Mouse (Mus musculus) thymus, adult 18-20 months (tissue): ENCODE results near the gene Pcgf5.

ENCODE experiments used
- DNase-seq, 2 experiments: peaks; one replicate each; pipeline ENCODE4 v3.0.0; 2022; ENCODE audit warnings: mixed read lengths in 2 of 2

Gene Pcgf5

GRCm38 (mm10) chr19:36348161-36348800 is at the start of gene Pcgf5:
Gene Pcgf5 (plus strand): TSS chr19:36348309.
- DNase-seq, result peak; percentile 65 to 68

GRCm38 (mm10) chr19:36305542-36305941 is 42.6 kb upstream of the Pcgf5 start:
- no peak for DNase-seq

- no peak for DNase-seq
Measured at GRCm38 (mm10) chr19:36314010-36314409, 34.1 kb upstream of the Pcgf5 start.

GRCm38 (mm10) chr19:36319735-36320134 is 28.4 kb upstream of the Pcgf5 start:
- no peak for DNase-seq

GRCm38 (mm10) chr19:36321066-36321465 is 27.0 kb upstream of the Pcgf5 start:
- no peak for DNase-seq

GRCm38 (mm10) chr19:36323326-36323725 is 24.8 kb upstream of the Pcgf5 start:
- DNase-seq, result no peak

GRCm38 (mm10) chr19:36328678-36329077 is 19.4 kb upstream of the Pcgf5 start:
- DNase-seq, result no peak

- no peak for DNase-seq
Measured at GRCm38 (mm10) chr19:36347376-36347775, 733 bp upstream of the Pcgf5 start.

- no peak for DNase-seq
Measured at GRCm38 (mm10) chr19:36347831-36348160, 313 bp upstream of the Pcgf5 start.

- peak; percentile 54 to 60 for DNase-seq
Measured at GRCm38 (mm10) chr19:36348801-36349486, 835 bp downstream of the Pcgf5 start.

- DNase-seq, result no peak
Measured at GRCm38 (mm10) chr19:36349487-36349955, 1.4 kb downstream of the Pcgf5 start.

GRCm38 (mm10) chr19:36350181-36350580 is 2.1 kb downstream of the Pcgf5 start:
- DNase-seq, result no peak

- DNase-seq, result no peak
Measured at GRCm38 (mm10) chr19:36350870-36351269, 2.8 kb downstream of the Pcgf5 start.

GRCm38 (mm10) chr19:36362541-36362940 is 14.4 kb downstream of the Pcgf5 start:
- no peak for DNase-seq

GRCm38 (mm10) chr19:36364757-36365156 is 16.6 kb downstream of the Pcgf5 start:
- no peak for DNase-seq

GRCm38 (mm10) chr19:36371478-36371877 is 23.4 kb downstream of the Pcgf5 start:
- DNase-seq, result no peak

GRCm38 (mm10) chr19:36373056-36373621 is 25.0 kb downstream of the Pcgf5 start:
- DNase-seq, result no peak

- DNase-seq, result peak in 1 of 2 experiments; percentile 41
Measured at GRCm38 (mm10) chr19:36375200-36375783, 27.2 kb downstream of the Pcgf5 start.

- DNase-seq, result no peak
Measured at GRCm38 (mm10) chr19:36377729-36378128, 29.6 kb downstream of the Pcgf5 start.

- DNase-seq, result no peak
Measured at GRCm38 (mm10) chr19:36378511-36379232, 30.6 kb downstream of the Pcgf5 start.

- no peak for DNase-seq
Measured at GRCm38 (mm10) chr19:36382901-36383300, 34.8 kb downstream of the Pcgf5 start.

- no peak for DNase-seq
Measured at GRCm38 (mm10) chr19:36383977-36384376, 35.9 kb downstream of the Pcgf5 start.

- DNase-seq, result no peak
Measured at GRCm38 (mm10) chr19:36384426-36384825, 36.3 kb downstream of the Pcgf5 start.
